Mouse (Mus musculus): Measurements from ENCODE around the gene Pde2a. TPM values are rescaled to one million over a fixed set of nuclear protein-coding genes. Genes with fewer than 3 reads are reported as not detected.

Gene Pde2a
- 6.5 and 8.8 TPM in 2 replicates for polyA plus RNA-seq (2012)

GRCm38 (mm10) chr7:101421529-101421928, at the start of gene Pde2a:
Gene Pde2a, plus strand, starts transcription at chr7:101421691.

GRCm38 (mm10) chr7:101410267-101410936, 11.1 kb upstream of the Pde2a start, which contains the start of gene Gm45837:
Gene Gm45837, plus strand, starts transcription at chr7:101410886.

Other genes starting within 250 kb of the Pde2a start
- 16.9 and 19.9 TPM in 2 replicates for gene Atg16l2, start 119.4 kb upstream of the Pde2a start, polyA plus RNA-seq (2012)
- gene Stard10, start 104.6 kb upstream of the Pde2a start, polyA plus RNA-seq (2012): 419 and 496 TPM in 2 replicates
- gene Arap1, start 73.6 kb upstream of the Pde2a start, polyA plus RNA-seq (2012): 118 and 138 TPM in 2 replicates
- gene Gm45837, start 10.8 kb upstream of the Pde2a start, polyA plus RNA-seq (2012): 10.4 and 15.2 TPM in 2 replicates
- 0.04 TPM in 1 of 2 replicates, not detected in the other for gene Art2b, start 163.9 kb downstream of the Pde2a start, polyA plus RNA-seq (2012)
- gene Clpb, start 241.9 kb downstream of the Pde2a start, polyA plus RNA-seq (2012): 22.5 and 25.8 TPM in 2 replicates